Mouse (Mus musculus) testis, adult 2 months (tissue): ENCODE measurements around the gene Mybph.

ENCODE experiments used
- CTCF ChIP-seq: fragments of 200-500 bp; IDR thresholded peaks from 2 replicates; pipeline ENCODE4 v1.5.1; 2012; ENCODE audit warnings: low read depth, mild to moderate bottlenecking, inconsistent platforms, low read length, moderate library complexity; ENCODE audit not compliant: control insufficient read depth, insufficient read depth, insufficient replicate concordance
- POLR2A ChIP-seq: fragments of 200-500 bp; IDR thresholded peaks from 2 replicates; pipeline ENCODE4 v1.6.1; 2012; ENCODE audit warnings: low read depth, mild to moderate bottlenecking, inconsistent platforms, low read length, moderate library complexity; ENCODE audit not compliant: control insufficient read depth

GRCm38 (mm10) chr1:134215751-134216628 lies 22.7 kb downstream of the Mybph start:
- TF ChIP-seq POLR2A (no peak), CTCF (no peak)
